Comparison of ENCODE assay signal across 26 mouse cellular contexts in genomic region chr7:82308398-82308797, GRCm38 (mm10). TPM values are rescaled to one million over a fixed set of nuclear protein-coding genes. Genes with fewer than 3 reads are reported as not detected.
DNase-seq lines count a peak whose midpoint lies in the region; ATAC-seq lines count a peak whose summit lies in the region.
"Had no signal": no experiment of that assay in that cellular context is flagged by ENCODE, and none has a peak within 500 bp of the region (broad histone marks: within the 10 kb centered on the region; RNA-seq: fewer than 3 reads in every experiment).

No protein-coding gene starts in this region.

- no peaks in the 10 kb centered on the region for H3K4me1 ChIP-seq in forebrain, embryonic 15.5 days
- no peaks in the 10 kb centered on the region for H3K4me1 ChIP-seq in forebrain, embryonic 11.5 days (replicated peaks; ENCODE audit: control insufficient read depth, insufficient read depth, low read length)
- H3K4me1 ChIP-seq in embryonic facial prominence, embryonic 14.5 days (ENCODE audit: control insufficient read depth, insufficient read depth, low read length), result no peaks in the 10 kb centered on the region
- H3K4me1 ChIP-seq: heart, embryonic 13.5 days; midbrain, embryonic 13.5 days; stomach, embryonic 15.5 days had no signal

- no peak overlapping the region for H3K4me2 ChIP-seq in forebrain, embryonic 15.5 days (replicated peaks)
- no peak overlapping the region for H3K4me2 ChIP-seq in forebrain, embryonic 11.5 days (ENCODE audit: low read depth, low read length, severe bottlenecking)
- H3K4me2 ChIP-seq in embryonic facial prominence, embryonic 14.5 days (ENCODE audit: low read depth, low read length), result no peak overlapping the region
- H3K4me2 ChIP-seq: heart, embryonic 13.5 days; midbrain, embryonic 13.5 days; stomach, embryonic 15.5 days had no signal

- H3K9ac ChIP-seq in forebrain, embryonic 15.5 days (replicated peaks), result no peak overlapping the region
- H3K9ac ChIP-seq in forebrain, embryonic 11.5 days (ENCODE audit: low read length), result no peak overlapping the region
- no peak overlapping the region for H3K9ac ChIP-seq in embryonic facial prominence, embryonic 14.5 days (ENCODE audit: low read depth, low read length)
- H3K9ac ChIP-seq: heart, embryonic 13.5 days; liver, embryonic 14.5 days; midbrain, embryonic 13.5 days; stomach, embryonic 15.5 days had no signal

- WGBS in forebrain, embryonic 15.5 days, result 22% methylated on average over 4 of the region's 4 CpGs
- WGBS in forebrain, embryonic 11.5 days, result 57% methylated on average over 4 of the region's 4 CpGs
- 32% methylated on average over 4 of the region's 4 CpGs for WGBS in embryonic facial prominence, embryonic 14.5 days

- no peaks in the 10 kb centered on the region for H3K9me3 ChIP-seq in forebrain, embryonic 15.5 days
- no peaks in the 10 kb centered on the region for H3K9me3 ChIP-seq in forebrain, embryonic 11.5 days (ENCODE audit: control insufficient read depth, low read length)
- no peaks in the 10 kb centered on the region for H3K9me3 ChIP-seq in embryonic facial prominence, embryonic 14.5 days (ENCODE audit: control insufficient read depth, low read length)
- H3K9me3 ChIP-seq: heart, embryonic 13.5 days; midbrain, embryonic 13.5 days; stomach, embryonic 15.5 days had no signal

- ATAC-seq in forebrain, embryonic 15.5 days (replicated peaks), result peak; percentile 41; the same call in 1 of the 2 replicates
- ATAC-seq in forebrain, embryonic 11.5 days (replicated peaks; ENCODE audit: low FRiP score), result no peak
- no peak for ATAC-seq in embryonic facial prominence, embryonic 14.5 days (ENCODE audit: low read depth)
- ATAC-seq: activated CD4-positive, CD25-positive, alpha-beta regulatory T cell, adult 4 months; CD4-positive, CD25-positive, alpha-beta regulatory T cell, adult 4 months; intestine, embryonic 16.5 days; midbrain, embryonic 13.5 days had no signal

- DNase-seq in forebrain, embryonic 11.5 days (ENCODE audit: low spot score), result no peak
- DNase-seq in right cerebral cortex, postnatal 4 days, result peak; percentile 13
- no peak for DNase-seq in right cerebral cortex, postnatal 10 days (ENCODE audit: low spot score in 2 of 2)
- DNase-seq in embryonic facial prominence, embryonic 14.5 days (ENCODE audit: low spot score), result peak; percentile 38
- no peak for DNase-seq in urinary bladder, postnatal 4 days (ENCODE audit: low spot score in 2 of 2)
- DNase-seq in spleen, postnatal 10 days (ENCODE audit: low spot score in 2 of 2), result no peak
- DNase-seq: adrenal gland, adult 2 months; adrenal gland, postnatal 36 days; cerebellum, adult 18-20 months; cerebellum, postnatal 10 days; gastrocnemius, postnatal 10 days; heart, postnatal 10 days; kidney, adult 8-10 months; liver; lung, adult 2 months; lung, postnatal 10 days had no signal

- no peaks in the 10 kb centered on the region for H3K27me3 ChIP-seq in forebrain, embryonic 15.5 days
- no peaks in the 10 kb centered on the region for H3K27me3 ChIP-seq in forebrain, embryonic 11.5 days (ENCODE audit: control insufficient read depth, insufficient read depth, low read length)
- H3K27me3 ChIP-seq in embryonic facial prominence, embryonic 14.5 days (replicated peaks; ENCODE audit: control insufficient read depth, insufficient read depth, low read length), result no peaks in the 10 kb centered on the region
- H3K27me3 ChIP-seq: heart, embryonic 13.5 days; midbrain, embryonic 13.5 days; stomach, embryonic 15.5 days had no signal

- no peaks in the 10 kb centered on the region for H3K36me3 ChIP-seq in forebrain, embryonic 15.5 days
- no peaks in the 10 kb centered on the region for H3K36me3 ChIP-seq in forebrain, embryonic 11.5 days (ENCODE audit: control insufficient read depth, insufficient read depth, low read length)
- no peaks in the 10 kb centered on the region for H3K36me3 ChIP-seq in embryonic facial prominence, embryonic 14.5 days (ENCODE audit: control insufficient read depth, insufficient read depth, low read length)
- H3K36me3 ChIP-seq: heart, embryonic 13.5 days; midbrain, embryonic 13.5 days; stomach, embryonic 15.5 days had no signal

- no peak overlapping the region for H3K27ac ChIP-seq in forebrain, embryonic 15.5 days (replicated peaks)
- H3K27ac ChIP-seq in forebrain, embryonic 11.5 days (ENCODE audit: low read depth, low read length), result no peak overlapping the region
- H3K27ac ChIP-seq in embryonic facial prominence, embryonic 14.5 days (replicated peaks; ENCODE audit: low read depth, low read length), result no peak overlapping the region
- H3K27ac ChIP-seq: heart, embryonic 13.5 days; kidney, postnatal 0 days; liver, embryonic 14.5 days; macrophage; midbrain, embryonic 13.5 days; stomach, embryonic 15.5 days had no signal

- no peak overlapping the region for H3K4me3 ChIP-seq in forebrain, embryonic 15.5 days
- no peak overlapping the region for H3K4me3 ChIP-seq in forebrain, embryonic 11.5 days (ENCODE audit: low read depth, low read length)
- H3K4me3 ChIP-seq in embryonic facial prominence, embryonic 14.5 days (ENCODE audit: low read depth, low read length), result no peak overlapping the region
- H3K4me3 ChIP-seq: heart, embryonic 13.5 days; midbrain, embryonic 13.5 days; stomach, embryonic 15.5 days had no signal

RNA-seq across cellular contexts. Expression of gene Adamtsl3, which starts 27.1 kb away (rescaled TPM):
- 0.33 and 0.50 TPM in 2 replicates for polyA plus RNA-seq in forebrain, embryonic 15.5 days (2015; fragmentation: Nextera tagmentation; extraction: Ambion mirVana)
- polyA plus RNA-seq in forebrain, embryonic 11.5 days (2014; fragmentation: Nextera tagmentation; extraction: Ambion mirVana), result 0.36 and 0.40 TPM in 2 replicates
- 4.8 and 6.4 TPM in 2 replicates for polyA plus RNA-seq in embryonic facial prominence, embryonic 14.5 days (2014; fragmentation: Nextera tagmentation; extraction: Ambion mirVana)
- polyA plus RNA-seq: CD4-positive, CD25-positive, alpha-beta regulatory T cell, adult 4 months; macrophage had no signal

Comparison
In these comparisons a context has a peak if more than half of its experiments do, and no peak if none do; other contexts are left out.
1. DNase-seq: peak in right cerebral cortex, postnatal 4 days (single experiment) and embryonic facial prominence, embryonic 14.5 days (single experiment); none in forebrain, embryonic 11.5 days (single experiment), right cerebral cortex, postnatal 10 days (0 of 2), urinary bladder, postnatal 4 days (0 of 2) and spleen, postnatal 10 days (0 of 2).